Mouse (Mus musculus) E14TG2a.4 (cell line): ENCODE measurements around the gene Timm29.

Experiments
- CTCF ChIP-seq: conservative IDR thresholded peaks from 2 replicates; pipeline ENCODE4 v1.5.1; 2014; ENCODE audit warnings: low read length
- NANOG ChIP-seq: IDR thresholded peaks from 2 replicates; pipeline ENCODE4 v1.6.1; 2014; ENCODE audit warnings: borderline replicate concordance, low read length, mixed read lengths
- POU5F1 ChIP-seq: IDR thresholded peaks from 2 replicates; pipeline ENCODE4 v1.6.1; 2014; ENCODE audit warnings: low read length, borderline replicate concordance

- TF ChIP-seq CTCF (no peak), POU5F1 (no peak), NANOG (no peak)
These were observed 23.8 kb downstream of the Timm29 start for GRCm38 (mm10) chr9:21616232-21616781.
